Mouse (Mus musculus) liver, embryonic 14.5 days (tissue): ENCODE measurements around the gene Wfdc3.

Source experiments
- CTCF ChIP-seq: IDR thresholded peaks from 2 replicates; pipeline ENCODE4 v1.5.1; 2016; ENCODE audit warnings: antibody characterized with exemption, low read depth, control low read depth
- EP300 ChIP-seq: IDR thresholded peaks from 2 replicates; pipeline ENCODE4 v1.6.1; 2016; ENCODE audit warnings: antibody characterized with exemption, low read depth

- TF ChIP-seq CTCF, result peak; percentile 94
- TF ChIP-seq EP300, result no peak
These were observed 47.5 kb upstream of the Wfdc3 start for GRCm38 (mm10) chr2:164793236-164793635.
